Comparison of ENCODE assay signal across 8 mouse cellular contexts in the genomic region with DNA sequence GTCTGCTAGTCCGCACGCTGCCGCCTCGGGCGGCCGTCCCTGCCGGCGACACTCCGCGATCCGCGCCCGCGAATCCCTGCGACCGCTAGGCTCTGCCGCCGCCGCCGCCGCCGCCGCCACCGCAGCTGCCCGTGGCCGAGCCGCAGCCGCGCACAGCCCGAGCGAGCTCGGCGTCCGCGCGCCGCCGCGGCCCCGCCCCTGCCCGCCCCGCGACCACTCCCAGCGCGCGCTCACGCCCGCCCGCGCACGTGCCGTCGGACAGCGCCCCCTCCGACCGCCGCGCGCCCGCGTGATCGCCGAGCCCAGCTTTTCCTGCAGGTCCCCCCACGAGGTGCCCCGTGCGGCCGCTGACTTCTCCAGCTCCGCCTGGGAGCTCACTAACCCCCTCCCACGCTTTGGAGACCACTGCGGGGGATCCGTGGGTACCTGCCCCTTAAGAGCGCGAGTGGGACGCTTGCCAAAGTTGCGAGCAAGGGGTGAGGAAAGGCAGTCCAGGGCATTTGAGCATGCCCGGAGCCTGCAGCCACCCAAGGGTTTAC. TPM values are rescaled to one million over a fixed set of nuclear protein-coding genes. Genes with fewer than 3 reads are reported as not detected.
DNase-seq lines count a peak whose midpoint lies in the region; ATAC-seq and TF ChIP-seq lines count a peak whose summit lies in the region.

A gene (minus strand): TSS at position 75 of the 539 bp plus-strand sequence.

- DNase-seq in adrenal gland, adult 8-10 months: peak; percentile 55
- DNase-seq in gastrocnemius, postnatal 10 days: peak; percentile 72
- DNase-seq in left cerebral cortex, adult 2 months (ENCODE audit: extremely low spot score in 1 of 2, low spot score in 2 of 2): peak; percentile 72 to 78
- DNase-seq in lung, postnatal 36 days: peak; percentile 63
- peak; percentile 82 for DNase-seq in right cerebral cortex, postnatal 14 days
- DNase-seq in spleen, postnatal 36 days (ENCODE audit: low spot score in 2 of 2): no peak

- TF ChIP-seq CTCF in left cerebral cortex, adult 2 months (IDR thresholded peaks at IDR 0.05): peak; percentile 39

- H3K4me2 ChIP-seq in hindbrain, embryonic 15.5 days: peak within 1 kb of the TSS; percentile 80

- peak within 1 kb of the TSS; percentile 98 for H3K4me3 ChIP-seq in hindbrain, embryonic 15.5 days
- H3K4me3 ChIP-seq in left cerebral cortex, adult 2 months: peak within 1 kb of the TSS; percentile 79

- peak; percentile 45 for ATAC-seq in common myeloid progenitor, adult 5-6 weeks (replicated peaks; ENCODE audit: low read depth, poor library complexity, severe bottlenecking)
- peak; percentile 97 for ATAC-seq in hindbrain, embryonic 15.5 days (ENCODE audit: low FRiP score, low read depth)

- peak within 1 kb of the TSS; percentile 96 for H3K9ac ChIP-seq in hindbrain, embryonic 15.5 days

- peaks cover 26% of the 10 kb centered on the region for H3K4me1 ChIP-seq in hindbrain, embryonic 15.5 days (replicated peaks)

- H3K36me3 ChIP-seq in hindbrain, embryonic 15.5 days: no peaks in the 10 kb centered on the region

- no peaks in the 10 kb centered on the region for H3K9me3 ChIP-seq in hindbrain, embryonic 15.5 days

- WGBS in hindbrain, embryonic 15.5 days: 0% methylated on average over 63 of the region's 76 CpGs

- H3K27me3 ChIP-seq in hindbrain, embryonic 15.5 days: no peaks in the 10 kb centered on the region

- intact Hi-C loops in left cerebral cortex, adult 2 months (cut with DNase I): loop anchor here (5.0 kb wide), 1 partner anchor 273 kb away; no protein-coding TSS in a partner anchor

- H3K27ac ChIP-seq in hindbrain, embryonic 15.5 days (replicated peaks): peak within 1 kb of the TSS; percentile 88
- peak within 1 kb of the TSS; percentile 93 for H3K27ac ChIP-seq in left cerebral cortex, adult 2 months

RNA-seq across cellular contexts. Expression of the gene that starts here (rescaled TPM):
- total RNA-seq in adrenal gland, adult 8-10 months (2022): 10 to 100 TPM; 15.6 to 30.9 (median 27.5) TPM
- 0.05 and 0.68 TPM in 2 replicates for total RNA-seq in common myeloid progenitor, adult 5-6 weeks (2017)
- 10 to 100 TPM; 10.5 to 11.6 TPM for total RNA-seq in gastrocnemius, postnatal 10 days (2021)
- 86.2 and 88.4 TPM in 2 replicates for polyA plus RNA-seq in hindbrain, embryonic 15.5 days (2015; fragmentation: Nextera tagmentation; extraction: Ambion mirVana)
- total RNA-seq in left cerebral cortex, adult 2 months (2021): 100 to 1,000 TPM; 167 TPM

Comparison
In these comparisons a context has a peak if more than half of its experiments do, and no peak if none do; other contexts are left out.
1. Peak in ATAC-seq in common myeloid progenitor, adult 5-6 weeks; RNA of the gene not detected or under 1 TPM.
2. DNase-seq: peak in adrenal gland, adult 8-10 months (single experiment), gastrocnemius, postnatal 10 days (single experiment), left cerebral cortex, adult 2 months (2 of 2), lung, postnatal 36 days (single experiment) and right cerebral cortex, postnatal 14 days (single experiment); none in spleen, postnatal 36 days (0 of 2).